Mouse (Mus musculus) adipocyte (in vitro differentiated cells): ENCODE measurements at regions not wholly inside any gene's neighbourhood (a gene's known extent, or its start where the extent isn't known, plus 50 kb on each side); places are given as distances from the start of the nearest gene placed in this dataset.
A peak's percentile ranks its signal among the peaks of the same experiment; 100 is the strongest.

Experiments
- DNase-seq: peaks from one replicate; pipeline ENCODE4 v3.0.0-alpha.2; 2016; ENCODE audit warnings: low spot score

DNA sequence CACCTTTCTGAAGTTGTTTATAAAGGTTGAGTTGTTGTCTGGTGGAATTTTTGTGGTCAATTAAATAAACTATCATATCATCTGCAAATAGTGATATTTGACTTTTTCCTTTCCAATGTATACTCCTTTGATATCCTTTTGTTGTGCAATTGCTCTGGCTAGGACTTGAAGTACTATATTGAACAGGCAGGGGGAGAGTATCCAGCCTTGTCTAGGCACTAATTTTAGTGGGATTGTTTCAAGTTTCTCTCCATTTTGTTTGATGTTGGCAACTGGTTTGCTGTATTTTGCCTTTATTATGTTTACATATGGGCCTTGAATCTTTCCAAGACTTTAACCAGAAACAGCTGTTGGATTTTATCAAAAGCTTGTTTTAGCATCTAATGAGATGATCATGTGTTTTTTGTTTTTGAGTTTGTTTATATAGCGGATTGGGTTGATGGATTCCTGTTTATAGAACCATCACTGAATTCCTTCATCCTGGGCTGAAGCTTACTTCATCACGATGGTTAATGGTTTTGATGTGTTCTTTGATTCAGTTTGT lies 383.3 kb downstream of the Amd2 start:
- no peak for DNase-seq

GRCm38 (mm10) chr10:35298775-35299174 lies 412.9 kb downstream of the Amd2 start:
- DNase-seq = no peak

GRCm38 (mm10) chr10:35265066-35265465 lies 446.6 kb downstream of the Amd2 start:
- no peak for DNase-seq

GRCm38 (mm10) chr10:35236431-35236830 lies 475.3 kb downstream of the Amd2 start:
- DNase-seq = peak; percentile 18

GRCm38 (mm10) chr10:35235260-35235659 lies 476.4 kb downstream of the Amd2 start:
- DNase-seq = no peak

DNA sequence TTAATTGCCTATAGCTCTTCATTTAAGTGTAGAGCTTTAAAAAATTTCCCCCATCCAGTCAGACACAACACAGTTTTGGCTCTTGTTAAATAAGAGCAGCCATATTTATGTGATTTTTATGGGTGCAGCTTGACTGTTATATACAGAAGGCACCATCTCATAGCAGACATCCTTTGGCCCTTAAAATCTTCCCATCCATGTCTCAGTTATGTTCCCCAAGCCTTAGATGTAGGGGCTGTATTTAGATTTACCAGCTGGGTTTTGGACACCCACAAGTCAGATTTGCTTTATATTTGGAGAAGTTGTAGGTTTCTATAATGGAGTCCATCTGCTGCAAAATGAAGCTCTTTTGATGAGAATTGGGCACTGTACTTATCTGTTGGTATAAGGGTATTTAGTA lies 482.2 kb downstream of the Amd2 start:
- no peak for DNase-seq
